Mouse (Mus musculus): ENCODE measurements around the gene Slit1.
A peak's percentile ranks its signal among the peaks of the same experiment; 100 is the strongest.

Slit1 gene

GRCm38 (mm10) chr19:41723337-41723736, 20.1 kb downstream of the Slit1 start:
- no peak for DNase-seq

- DNase-seq = no peak
These were observed 24.0 kb downstream of the Slit1 start for GRCm38 (mm10) chr19:41719436-41719835.

GRCm38 (mm10) chr19:41716233-41717218, 26.9 kb downstream of the Slit1 start:
- DNase-seq = no peak

GRCm38 (mm10) chr19:41714431-41714917, 29.0 kb downstream of the Slit1 start:
- DNase-seq = no peak

- no peak for DNase-seq
These were observed 30.6 kb downstream of the Slit1 start for GRCm38 (mm10) chr19:41712829-41713228.

- DNase-seq = no peak
These were observed 31.8 kb downstream of the Slit1 start for GRCm38 (mm10) chr19:41711665-41712064.

GRCm38 (mm10) chr19:41709497-41710165, 33.8 kb downstream of the Slit1 start:
- DNase-seq = no peak

- no peak for DNase-seq
These were observed 35.6 kb downstream of the Slit1 start for GRCm38 (mm10) chr19:41707850-41708249.

- DNase-seq = no peak
These were observed 37.2 kb downstream of the Slit1 start for GRCm38 (mm10) chr19:41706094-41706828.

GRCm38 (mm10) chr19:41705416-41705815, 38.0 kb downstream of the Slit1 start:
- no peak for DNase-seq

- DNase-seq = no peak
These were observed 40.8 kb downstream of the Slit1 start for GRCm38 (mm10) chr19:41702638-41703037.

- DNase-seq = no peak
These were observed 44.5 kb downstream of the Slit1 start for GRCm38 (mm10) chr19:41698857-41699424.

- DNase-seq = no peak
These were observed 45.5 kb downstream of the Slit1 start for GRCm38 (mm10) chr19:41697807-41698515.

GRCm38 (mm10) chr19:41697111-41697806, 46.2 kb downstream of the Slit1 start:
- DNase-seq = peak in 1 of 2 experiments; percentile 10

- DNase-seq = no peak
These were observed 47.0 kb downstream of the Slit1 start for GRCm38 (mm10) chr19:41696443-41696842.

GRCm38 (mm10) chr19:41695046-41695445, 48.4 kb downstream of the Slit1 start:
- no peak for DNase-seq

GRCm38 (mm10) chr19:41694610-41695009, 48.9 kb downstream of the Slit1 start:
- DNase-seq = no peak

- DNase-seq = no peak
These were observed 49.7 kb downstream of the Slit1 start for GRCm38 (mm10) chr19:41693727-41694126.

- DNase-seq = no peak
These were observed 53.4 kb downstream of the Slit1 start for GRCm38 (mm10) chr19:41690064-41690463.

- DNase-seq = no peak
These were observed 55.2 kb downstream of the Slit1 start for GRCm38 (mm10) chr19:41688251-41688650.

GRCm38 (mm10) chr19:41687836-41688235, 55.6 kb downstream of the Slit1 start:
- no peak for DNase-seq
